Mouse (Mus musculus): ENCODE data around the gene Pitpnm1. TPM values are rescaled to one million over a fixed set of nuclear protein-coding genes. Genes with fewer than 3 reads are reported as not detected.

Pitpnm1 gene
- polyA plus RNA-seq, 1 experiment from 2014 or later = 81.1 TPM

GRCm38 (mm10) chr19:4156073-4156579 is 56.3 kb downstream of the Pitpnm1 start:
- H3K4me2 ChIP-seq = no peak overlapping the region
- ATAC-seq (ENCODE audit: low FRiP score, low read depth) = no peak
- 56% methylated on average over 20 of the region's 20 CpGs for WGBS
- H3K27ac ChIP-seq (replicated peaks) = no peak overlapping the region
- H3K4me1 ChIP-seq (replicated peaks) = no peaks in the 10 kb centered on the region
- H3K9ac ChIP-seq = no peak overlapping the region
- no peaks in the 10 kb centered on the region for H3K27me3 ChIP-seq
- H3K36me3 ChIP-seq = peaks cover 40% of the 10 kb centered on the region
- H3K9me3 ChIP-seq = no peaks in the 10 kb centered on the region
- no peak overlapping the region for H3K4me3 ChIP-seq

GRCm38 (mm10) chr19:4156771-4157170 is 57.0 kb downstream of the Pitpnm1 start:
- 92% methylated on average over 12 of the region's 12 CpGs for WGBS
- peaks cover 38% of the 10 kb centered on the region for H3K36me3 ChIP-seq
- H3K4me2 ChIP-seq = no peak overlapping the region
- no peak overlapping the region for H3K4me3 ChIP-seq
- H3K27ac ChIP-seq (replicated peaks) = no peak overlapping the region
- H3K9ac ChIP-seq = no peak overlapping the region
- H3K4me1 ChIP-seq (replicated peaks) = 0 out of 2 replicates have a peak, but pooled peaks cover under 1% of the 10 kb centered on the region
- ATAC-seq (ENCODE audit: low FRiP score, low read depth) = no peak
- no peaks in the 10 kb centered on the region for H3K27me3 ChIP-seq
- H3K9me3 ChIP-seq = no peaks in the 10 kb centered on the region

GRCm38 (mm10) chr19:4159049-4159448 is 59.3 kb downstream of the Pitpnm1 start:
- 98% methylated on average over 8 of the region's 8 CpGs for WGBS
- Histone ChIP-seq H3K27me3 (no peaks in the 10 kb centered on the region), H3K4me1 (replicated peaks) (peaks cover 18% of the 10 kb centered on the region), H3K4me3 (no peak overlapping the region), H3K27ac (replicated peaks) (no peak overlapping the region), H3K9me3 (no peaks in the 10 kb centered on the region), H3K9ac (no peak overlapping the region), H3K4me2 (no peak overlapping the region), H3K36me3 (peaks cover 38% of the 10 kb centered on the region)
- no peak for ATAC-seq (ENCODE audit: low FRiP score, low read depth)

- peak within 1 kb of the TSS; percentile 96 for H3K4me2 ChIP-seq
- no peaks in the 10 kb centered on the region for H3K27me3 ChIP-seq
- peaks cover 27% of the 10 kb centered on the region for H3K36me3 ChIP-seq
- H3K9ac ChIP-seq = peak within 1 kb of the TSS; percentile 74
- H3K4me3 ChIP-seq = peak within 1 kb of the TSS; percentile 69
- no peaks in the 10 kb centered on the region for H3K9me3 ChIP-seq
- peaks cover 20% of the 10 kb centered on the region for H3K4me1 ChIP-seq (replicated peaks)
- H3K27ac ChIP-seq (replicated peaks) = peak within 1 kb of the TSS; percentile 74
- peak; percentile 91 for ATAC-seq (ENCODE audit: low FRiP score, low read depth)
- 7% methylated on average over 42 of the region's 42 CpGs for WGBS
Observed at GRCm38 (mm10) chr19:4162646-4163542, 63.1 kb downstream of the Pitpnm1 start, which contains the start of gene Rps6kb2. Gene Rps6kb2, minus strand, starts transcription at chr19:4163354.

- Histone ChIP-seq H3K27me3 (no peaks in the 10 kb centered on the region), H3K4me3 (peak overlapping the region; percentile 69), H3K36me3 (peaks cover 21% of the 10 kb centered on the region), H3K27ac (replicated peaks) (peak overlapping the region; percentile 74), H3K4me2 (peak overlapping the region; percentile 96), H3K9ac (peak overlapping the region; percentile 74), H3K9me3 (no peaks in the 10 kb centered on the region), H3K4me1 (replicated peaks) (peaks cover 20% of the 10 kb centered on the region)
- 40% methylated on average over 4 of the region's 4 CpGs for WGBS
- ATAC-seq (ENCODE audit: low FRiP score, low read depth) = peak; percentile 35; the same call in 1 of the 2 replicates
Observed at GRCm38 (mm10) chr19:4163543-4163887, 63.7 kb downstream of the Pitpnm1 start.

Other genes starting within 250 kb of the Pitpnm1 start
- gene Chka, start 248.2 kb upstream of the Pitpnm1 start, polyA plus RNA-seq (2015; fragmentation: Nextera tagmentation; extraction: Ambion mirVana) = 64.6 and 66.6 TPM in 2 replicates
- 16.4 and 16.8 TPM in 2 replicates for gene Tcirg1, start 192.9 kb upstream of the Pitpnm1 start, polyA plus RNA-seq (2015; fragmentation: Nextera tagmentation; extraction: Ambion mirVana)
- gene Ndufs8, start 187.2 kb upstream of the Pitpnm1 start, polyA plus RNA-seq (2015; fragmentation: Nextera tagmentation; extraction: Ambion mirVana) = 280 and 290 TPM in 2 replicates
- 2.7 and 3.0 TPM in 2 replicates for gene Aldh3b1, start 170.2 kb upstream of the Pitpnm1 start, polyA plus RNA-seq (2015; fragmentation: Nextera tagmentation; extraction: Ambion mirVana)
- gene Unc93b1, start 164.8 kb upstream of the Pitpnm1 start, polyA plus RNA-seq (2015; fragmentation: Nextera tagmentation; extraction: Ambion mirVana) = 11.9 and 14.0 TPM in 2 replicates
- not detected in 2 replicates for gene Aldh3b3, start 141.4 kb upstream of the Pitpnm1 start, polyA plus RNA-seq (2015; fragmentation: Nextera tagmentation; extraction: Ambion mirVana)
- 0.18 and 0.27 TPM in 2 replicates for gene Aldh3b2, start 127.7 kb upstream of the Pitpnm1 start, polyA plus RNA-seq (2015; fragmentation: Nextera tagmentation; extraction: Ambion mirVana)
- gene Acy3, start 113.4 kb upstream of the Pitpnm1 start, polyA plus RNA-seq (2015; fragmentation: Nextera tagmentation; extraction: Ambion mirVana) = 2.5 and 3.0 TPM in 2 replicates
- gene Tbx10, start 107.2 kb upstream of the Pitpnm1 start, polyA plus RNA-seq (2015; fragmentation: Nextera tagmentation; extraction: Ambion mirVana) = 0.31 and 0.40 TPM in 2 replicates
- gene Nudt8, start 99.4 kb upstream of the Pitpnm1 start, polyA plus RNA-seq (2015; fragmentation: Nextera tagmentation; extraction: Ambion mirVana) = 25.8 and 26.5 TPM in 2 replicates
- gene Gm49405, start 99.4 kb upstream of the Pitpnm1 start, polyA plus RNA-seq (2015; fragmentation: Nextera tagmentation; extraction: Ambion mirVana) = 5.1 and 5.5 TPM in 2 replicates
- gene Doc2g, start 96.7 kb upstream of the Pitpnm1 start, polyA plus RNA-seq (2015; fragmentation: Nextera tagmentation; extraction: Ambion mirVana) = 5.9 and 6.4 TPM in 2 replicates
- 244 and 247 TPM in 2 replicates for gene Ndufv1, start 87.2 kb upstream of the Pitpnm1 start, polyA plus RNA-seq (2015; fragmentation: Nextera tagmentation; extraction: Ambion mirVana)
- gene Gstp1, start 62.0 kb upstream of the Pitpnm1 start, polyA plus RNA-seq (2015; fragmentation: Nextera tagmentation; extraction: Ambion mirVana) = 534 and 573 TPM in 2 replicates
- 0.60 and 2.2 TPM in 2 replicates for gene Gstp2, start 54.0 kb upstream of the Pitpnm1 start, polyA plus RNA-seq (2015; fragmentation: Nextera tagmentation; extraction: Ambion mirVana)
- not detected in 2 replicates for gene Gstp3, start 40.4 kb upstream of the Pitpnm1 start, polyA plus RNA-seq (2015; fragmentation: Nextera tagmentation; extraction: Ambion mirVana)
- not detected in 2 replicates for gene Cabp2, start 18.4 kb upstream of the Pitpnm1 start, polyA plus RNA-seq (2015; fragmentation: Nextera tagmentation; extraction: Ambion mirVana)
- gene Cdk2ap2, start 2.8 kb upstream of the Pitpnm1 start, polyA plus RNA-seq (2015; fragmentation: Nextera tagmentation; extraction: Ambion mirVana) = 82.5 and 92.5 TPM in 2 replicates
- gene Aip, start 25.9 kb downstream of the Pitpnm1 start, polyA plus RNA-seq (2015; fragmentation: Nextera tagmentation; extraction: Ambion mirVana) = 102 and 104 TPM in 2 replicates
- 0.04 and 0.05 TPM in 2 replicates for gene Gpr152, start 39.8 kb downstream of the Pitpnm1 start, polyA plus RNA-seq (2015; fragmentation: Nextera tagmentation; extraction: Ambion mirVana)
- gene Cabp4, start 44.0 kb downstream of the Pitpnm1 start, polyA plus RNA-seq (2015; fragmentation: Nextera tagmentation; extraction: Ambion mirVana) = 0.21 and 0.26 TPM in 2 replicates
- gene Coro1b, start 48.6 kb downstream of the Pitpnm1 start, polyA plus RNA-seq (2015; fragmentation: Nextera tagmentation; extraction: Ambion mirVana) = 119 and 121 TPM in 2 replicates
- gene Ptprcap, start 53.6 kb downstream of the Pitpnm1 start, polyA plus RNA-seq (2015; fragmentation: Nextera tagmentation; extraction: Ambion mirVana) = 0.26 and 0.83 TPM in 2 replicates
- 47.8 and 56.7 TPM in 2 replicates for gene Rps6kb2, start 63.4 kb downstream of the Pitpnm1 start, polyA plus RNA-seq (2015; fragmentation: Nextera tagmentation; extraction: Ambion mirVana)
- gene Carns1, start 75.5 kb downstream of the Pitpnm1 start, polyA plus RNA-seq (2015; fragmentation: Nextera tagmentation; extraction: Ambion mirVana) = 5.6 and 6.1 TPM in 2 replicates
- gene Tbc1d10c, start 91.3 kb downstream of the Pitpnm1 start, polyA plus RNA-seq (2015; fragmentation: Nextera tagmentation; extraction: Ambion mirVana) = 0.98 and 1.5 TPM in 2 replicates
- gene Ppp1ca, start 92.1 kb downstream of the Pitpnm1 start, polyA plus RNA-seq (2015; fragmentation: Nextera tagmentation; extraction: Ambion mirVana) = 582 and 587 TPM in 2 replicates
- 25.5 and 27.5 TPM in 2 replicates for gene Rad9a, start 101.7 kb downstream of the Pitpnm1 start, polyA plus RNA-seq (2015; fragmentation: Nextera tagmentation; extraction: Ambion mirVana)
- 0.69 and 0.75 TPM in 2 replicates for gene Clcf1, start 114.2 kb downstream of the Pitpnm1 start, polyA plus RNA-seq (2015; fragmentation: Nextera tagmentation; extraction: Ambion mirVana)
- gene AC109138.7, start 114.4 kb downstream of the Pitpnm1 start, polyA plus RNA-seq (2015; fragmentation: Nextera tagmentation; extraction: Ambion mirVana) = not detected in 2 replicates
- gene Pold4, start 131.9 kb downstream of the Pitpnm1 start, polyA plus RNA-seq (2015; fragmentation: Nextera tagmentation; extraction: Ambion mirVana) = 19.2 and 20.9 TPM in 2 replicates
- 15.9 and 18.5 TPM in 2 replicates for gene Ssh3, start 169.2 kb downstream of the Pitpnm1 start, polyA plus RNA-seq (2015; fragmentation: Nextera tagmentation; extraction: Ambion mirVana)
- 58.3 and 63.4 TPM in 2 replicates for gene Ankrd13d, start 183.1 kb downstream of the Pitpnm1 start, polyA plus RNA-seq (2015; fragmentation: Nextera tagmentation; extraction: Ambion mirVana)
- gene Grk2, start 206.2 kb downstream of the Pitpnm1 start, polyA plus RNA-seq (2015; fragmentation: Nextera tagmentation; extraction: Ambion mirVana) = 25.7 and 31.9 TPM in 2 replicates